Mouse (Mus musculus) heart, embryonic 13.5 days (tissue): ENCODE measurements around the gene Sar1a. TPM values are rescaled to one million over a fixed set of nuclear protein-coding genes. Genes with fewer than 3 reads are reported as not detected.
A peak's percentile ranks its signal among the peaks of the same experiment; 100 is the strongest.

ENCODE experiments used
- ATAC-seq: fragments of 200-750 bp; cut with Nextera tagmentation; 2 replicates; pipeline ENCODE4 v1.8.0; 2017; ENCODE audit warnings: moderate TSS enrichment; ENCODE audit not compliant: insufficient number of reproducible peaks, low FRiP score, low TSS enrichment; ENCODE audit errors: extremely low read depth
- H3K27ac ChIP-seq: fragments of 300-500 bp; sonication (generic); replicated peaks from 2 replicates; pipeline ENCODE4 v1.5.1; 2015; ENCODE audit warnings: moderate library complexity, mild to moderate bottlenecking, inconsistent platforms
- H3K27me3 ChIP-seq: fragments of 300-500 bp; sonication (generic); replicated peaks from 2 replicates; pipeline ENCODE4 v1.6.1; 2015; ENCODE audit warnings: mild to moderate bottlenecking, inconsistent platforms
- H3K36me3 ChIP-seq: fragments of 300-500 bp; sonication (generic); 2 replicates; pipeline ENCODE4 v1.6.1; 2015; ENCODE audit warnings: mild to moderate bottlenecking, inconsistent platforms
- H3K4me1 ChIP-seq: fragments of 300-500 bp; sonication (generic); 2 replicates; pipeline ENCODE4 v1.6.1; 2015; ENCODE audit warnings: inconsistent platforms
- H3K4me2 ChIP-seq: fragments of 300-500 bp; sonication (generic); 2 replicates; pipeline ENCODE4 v1.6.1; 2015; ENCODE audit warnings: inconsistent platforms, mild to moderate bottlenecking, moderate library complexity
- H3K4me3 ChIP-seq: fragments of 300-500 bp; sonication (generic); 2 replicates; pipeline ENCODE4 v1.5.1; 2015; ENCODE audit warnings: moderate library complexity, mild to moderate bottlenecking, inconsistent platforms
- H3K9ac ChIP-seq: fragments of 300-500 bp; sonication (generic); 2 replicates; pipeline ENCODE4 v1.6.1; 2015; ENCODE audit warnings: inconsistent platforms, mild to moderate bottlenecking, moderate library complexity
- H3K9me3 ChIP-seq: fragments of 300-500 bp; sonication (generic); 2 replicates; pipeline ENCODE4 v1.6.1; 2016; ENCODE audit warnings: inconsistent platforms
- WGBS: fragments of 180-500 bp; shearing (Covaris S2); methylation state at CpG from one replicate; pipeline ENCODE4 v1.1.7; 2015; ENCODE audit warnings: mixed read lengths; 5-methylcytosine and 5-hydroxymethylcytosine counted together
- polyA plus RNA-seq: library from polyadenylated mRNA; unstranded; fragments of >200 nt; fragmentation: Nextera tagmentation; extraction: Ambion mirVana; gene quantifications from 2 replicates; pipeline ENCODE4 v1.2.1, GENCODE M21; 2015

The Sar1a gene
- polyA plus RNA-seq, 1 experiment from 2014 or later: 156 TPM

- Histone ChIP-seq H3K27me3 (no peaks in the 10 kb centered on the region), H3K9ac (no peak overlapping the region), H3K27ac (no peak overlapping the region), H3K9me3 (no peaks in the 10 kb centered on the region), H3K4me1 (peaks cover under 1% of the 10 kb centered on the region; the same call in 1 of the 2 replicates), H3K4me3 (no peak overlapping the region), H3K4me2 (no peak overlapping the region), H3K36me3 (peaks cover 61% of the 10 kb centered on the region)
- no peak for ATAC-seq
- 87% methylated on average over 18 of the region's 18 CpGs for WGBS
These were observed 22.9 kb upstream of the Sar1a start for GRCm38 (mm10) chr10:61656928-61657882.

DNA sequence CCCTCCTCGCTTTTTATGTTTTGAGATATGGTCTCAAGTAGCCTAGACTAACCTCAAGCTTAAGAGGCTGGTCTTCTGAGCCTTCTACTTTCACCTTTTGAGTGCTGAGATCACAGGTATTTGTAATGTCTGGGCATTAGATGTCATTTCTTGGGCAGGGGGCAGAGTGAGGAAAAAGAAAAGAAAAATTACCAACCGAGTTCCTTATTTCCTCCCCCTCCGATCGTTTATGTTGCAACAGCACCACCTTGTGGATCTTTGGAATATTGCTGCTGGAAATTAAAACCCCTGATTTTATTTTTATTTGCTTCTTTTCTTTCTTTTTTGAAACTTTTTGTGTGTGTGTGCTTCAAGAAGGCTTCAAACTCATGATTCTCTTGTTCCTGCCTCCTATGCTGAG lies 22.1 kb upstream of the Sar1a start:
- no peak for ATAC-seq
- no peaks in the 10 kb centered on the region for H3K27me3 ChIP-seq
- no peak overlapping the region for H3K9ac ChIP-seq
- H3K36me3 ChIP-seq: peaks cover 62% of the 10 kb centered on the region
- no peaks in the 10 kb centered on the region for H3K9me3 ChIP-seq
- 27% methylated on average over 4 of the region's 4 CpGs for WGBS
- no peak overlapping the region for H3K27ac ChIP-seq
- H3K4me3 ChIP-seq: no peak overlapping the region
- no peak overlapping the region for H3K4me2 ChIP-seq
- peaks cover 8% of the 10 kb centered on the region; the same call in 1 of the 2 replicates for H3K4me1 ChIP-seq

- ATAC-seq: no peak
- WGBS: 69% methylated on average over 8 of the region's 8 CpGs
- Histone ChIP-seq H3K4me1 (peaks cover 9% of the 10 kb centered on the region; the same call in 1 of the 2 replicates), H3K4me2 (no peak overlapping the region), H3K9ac (no peak overlapping the region), H3K27ac (no peak overlapping the region), H3K27me3 (no peaks in the 10 kb centered on the region), H3K9me3 (no peaks in the 10 kb centered on the region), H3K4me3 (no peak overlapping the region), H3K36me3 (peaks cover 74% of the 10 kb centered on the region)
These were observed 18.2 kb upstream of the Sar1a start for GRCm38 (mm10) chr10:61661887-61662286.

- H3K27me3 ChIP-seq: no peaks in the 10 kb centered on the region
- H3K4me2 ChIP-seq: no peak overlapping the region
- no peak overlapping the region for H3K9ac ChIP-seq
- peaks cover 80% of the 10 kb centered on the region for H3K36me3 ChIP-seq
- ATAC-seq: no peak
- no peaks in the 10 kb centered on the region for H3K9me3 ChIP-seq
- H3K4me3 ChIP-seq: no peak overlapping the region
- peaks cover 9% of the 10 kb centered on the region; the same call in 1 of the 2 replicates for H3K4me1 ChIP-seq
- no peak overlapping the region for H3K27ac ChIP-seq
- 55% methylated on average over 10 of the region's 10 CpGs for WGBS
These were observed 17.6 kb upstream of the Sar1a start for GRCm38 (mm10) chr10:61662391-61662988.

DNA sequence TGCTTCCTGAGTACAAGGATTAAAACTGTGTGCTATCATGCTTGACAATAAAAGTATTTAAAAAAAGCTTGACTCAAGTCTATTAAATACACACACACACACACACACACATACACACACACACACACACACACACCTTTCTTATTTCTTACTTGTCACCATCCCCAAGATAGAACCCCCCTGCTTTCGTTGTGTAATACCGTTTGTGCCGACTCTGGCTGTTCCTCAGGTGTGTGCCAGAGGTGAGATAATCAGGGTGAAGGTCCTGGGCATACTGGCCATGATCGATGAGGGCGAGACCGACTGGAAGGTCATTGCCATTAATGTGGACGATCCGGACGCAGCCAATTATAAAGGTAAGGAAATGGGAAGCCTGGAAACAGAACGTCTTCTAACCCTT lies 15.0 kb upstream of the Sar1a start:
- no peak for ATAC-seq
- Histone ChIP-seq H3K36me3 (peaks cover 97% of the 10 kb centered on the region), H3K27ac (no peak overlapping the region), H3K4me2 (no peak overlapping the region), H3K4me1 (peaks cover 9% of the 10 kb centered on the region; the same call in 1 of the 2 replicates), H3K27me3 (no peaks in the 10 kb centered on the region), H3K9ac (no peak overlapping the region), H3K4me3 (no peak overlapping the region), H3K9me3 (no peaks in the 10 kb centered on the region)
- 93% methylated on average over 10 of the region's 10 CpGs for WGBS

DNA sequence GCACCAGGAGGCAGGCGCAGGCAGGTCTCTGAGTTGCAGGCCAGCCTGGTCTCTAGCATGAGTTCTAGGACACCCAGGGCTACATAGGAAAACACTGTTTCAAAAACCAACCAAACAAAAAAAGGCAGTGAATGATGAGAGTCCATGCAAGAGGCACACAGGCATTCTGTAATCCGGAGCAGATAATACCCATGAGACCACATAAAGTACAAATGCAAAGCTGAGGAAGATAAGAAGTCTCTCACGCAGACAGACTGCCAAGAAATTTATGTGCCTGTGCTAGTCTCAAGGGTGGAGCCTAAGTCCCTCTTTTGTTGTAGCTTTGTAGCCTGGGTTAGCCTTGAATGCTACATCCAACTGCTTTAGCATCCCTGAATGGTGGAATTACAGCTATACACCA lies 14.4 kb upstream of the Sar1a start:
- H3K36me3 ChIP-seq: peaks cover 97% of the 10 kb centered on the region
- ATAC-seq: no peak
- peaks cover 9% of the 10 kb centered on the region; the same call in 1 of the 2 replicates for H3K4me1 ChIP-seq
- no peaks in the 10 kb centered on the region for H3K27me3 ChIP-seq
- H3K9me3 ChIP-seq: no peaks in the 10 kb centered on the region
- no peak overlapping the region for H3K27ac ChIP-seq
- WGBS: 71% methylated on average over 3 of the region's 3 CpGs
- H3K9ac ChIP-seq: no peak overlapping the region
- no peak overlapping the region for H3K4me3 ChIP-seq
- no peak overlapping the region for H3K4me2 ChIP-seq

GRCm38 (mm10) chr10:61669289-61669688 lies 10.8 kb upstream of the Sar1a start:
- Histone ChIP-seq H3K27ac (no peak overlapping the region), H3K4me3 (no peak overlapping the region), H3K9ac (no peak overlapping the region), H3K36me3 (peaks cover 97% of the 10 kb centered on the region), H3K9me3 (no peaks in the 10 kb centered on the region; the same call in 1 of the 2 replicates), H3K27me3 (no peaks in the 10 kb centered on the region), H3K4me1 (no peaks in the 10 kb centered on the region), H3K4me2 (no peak overlapping the region)
- no peak for ATAC-seq
- WGBS: 85% methylated on average over 7 of the region's 7 CpGs

DNA sequence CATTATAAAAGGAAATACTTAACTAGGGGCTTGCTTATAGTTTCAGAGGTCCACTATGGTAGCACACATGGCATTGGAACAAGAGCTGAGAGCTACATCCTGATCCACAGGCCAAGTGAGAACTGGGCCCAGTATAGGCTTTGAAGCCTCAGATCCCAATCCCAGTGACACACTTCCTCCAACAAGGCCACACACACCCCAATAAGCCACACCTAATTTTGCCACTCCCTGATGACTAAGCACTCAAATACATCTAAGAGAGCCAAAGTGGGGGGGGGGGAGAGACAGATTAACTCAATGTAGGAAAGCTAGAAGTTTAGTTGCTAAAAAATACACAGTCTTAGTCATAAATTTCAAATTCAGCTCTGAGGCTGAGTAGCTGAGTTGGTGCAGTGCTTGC lies 10.2 kb upstream of the Sar1a start:
- Histone ChIP-seq H3K9ac (no peak overlapping the region), H3K4me3 (no peak overlapping the region), H3K4me2 (no peak overlapping the region), H3K27me3 (no peaks in the 10 kb centered on the region), H3K27ac (no peak overlapping the region), H3K36me3 (peaks cover 97% of the 10 kb centered on the region), H3K9me3 (no peaks in the 10 kb centered on the region; the same call in 1 of the 2 replicates), H3K4me1 (no peaks in the 10 kb centered on the region)
- ATAC-seq: no peak

GRCm38 (mm10) chr10:61670758-61671157 lies 9.3 kb upstream of the Sar1a start:
- H3K9me3 ChIP-seq: no peaks in the 10 kb centered on the region; the same call in 1 of the 2 replicates
- no peak overlapping the region for H3K4me3 ChIP-seq
- H3K9ac ChIP-seq: no peak overlapping the region
- H3K4me1 ChIP-seq: no peaks in the 10 kb centered on the region
- no peaks in the 10 kb centered on the region for H3K27me3 ChIP-seq
- no peak for ATAC-seq
- H3K4me2 ChIP-seq: no peak overlapping the region
- H3K36me3 ChIP-seq: peaks cover 94% of the 10 kb centered on the region
- H3K27ac ChIP-seq: no peak overlapping the region
- 97% methylated on average over 3 of the region's 3 CpGs for WGBS

GRCm38 (mm10) chr10:61675935-61676334 lies 4.2 kb upstream of the Sar1a start:
- no peak overlapping the region for H3K4me2 ChIP-seq
- H3K9me3 ChIP-seq: no peaks in the 10 kb centered on the region; the same call in 1 of the 2 replicates
- no peak overlapping the region for H3K27ac ChIP-seq
- no peak overlapping the region for H3K9ac ChIP-seq
- H3K4me1 ChIP-seq: peaks cover 8% of the 10 kb centered on the region
- peaks cover 47% of the 10 kb centered on the region for H3K36me3 ChIP-seq
- 68% methylated on average over 3 of the region's 3 CpGs for WGBS
- ATAC-seq: no peak
- H3K4me3 ChIP-seq: no peak overlapping the region
- H3K27me3 ChIP-seq: no peaks in the 10 kb centered on the region

DNA sequence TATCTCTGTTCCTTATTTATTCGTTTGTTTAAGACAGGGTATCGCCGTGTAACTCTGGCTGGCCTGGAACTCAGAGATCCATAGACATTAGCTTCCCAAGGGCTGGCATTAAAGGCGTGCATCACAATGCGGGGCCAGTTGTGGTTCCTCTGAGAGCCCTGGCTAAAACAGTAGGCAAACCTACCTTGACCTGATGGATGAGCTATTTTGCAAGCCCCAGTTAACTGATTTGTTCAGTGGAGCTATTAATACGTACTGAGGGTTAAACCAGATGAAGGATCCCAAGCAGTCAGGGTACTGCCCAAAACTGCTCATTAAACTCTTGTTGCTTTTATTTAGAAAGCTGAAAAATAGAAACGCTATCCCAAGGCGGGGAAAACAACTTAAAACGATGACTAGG lies 554 bp upstream of the Sar1a start:
- Histone ChIP-seq H3K4me1 (peaks cover 29% of the 10 kb centered on the region), H3K4me2 (peak overlapping the region; percentile 81), H3K4me3 (peak overlapping the region; percentile 84), H3K9ac (peak overlapping the region; percentile 94), H3K36me3 (peaks cover 20% of the 10 kb centered on the region), H3K27me3 (no peaks in the 10 kb centered on the region), H3K9me3 (no peaks in the 10 kb centered on the region), H3K27ac (peak overlapping the region; percentile 89)
- no peak for ATAC-seq
- WGBS: 37% methylated on average over 9 of the region's 9 CpGs
